Mouse (Mus musculus) ES-Bruce4 (cell line): ENCODE measurements around the gene Gnptab. TPM values are rescaled to one million over a fixed set of nuclear protein-coding genes. Genes with fewer than 3 reads are reported as not detected.

Experiments used
- H3K27ac ChIP-seq: 2 replicates; pipeline ENCODE4 v1.5.1; 2012; ENCODE audit warnings: low read length, inconsistent platforms; ENCODE audit not compliant: insufficient read depth
- H3K27me3 ChIP-seq: 2 replicates; pipeline ENCODE4 v1.6.1; 2012; ENCODE audit warnings: mild to moderate bottlenecking, low read length, inconsistent platforms; ENCODE audit not compliant: control insufficient read depth, poor library complexity, insufficient read depth, severe bottlenecking
- H3K36me3 ChIP-seq: 2 replicates; pipeline ENCODE4 v1.6.1; 2012; ENCODE audit warnings: inconsistent platforms, mild to moderate bottlenecking, low read length, moderate library complexity; ENCODE audit not compliant: control insufficient read depth, poor library complexity, insufficient read depth, severe bottlenecking
- H3K4me1 ChIP-seq: one replicate; pipeline ENCODE4 v1.8.1; 2011; ENCODE audit warnings: low read length; ENCODE audit not compliant: control insufficient read depth, insufficient read depth
- H3K4me3 ChIP-seq: 2 replicates; pipeline ENCODE4 v1.5.1; 2011; ENCODE audit warnings: low read depth, mild to moderate bottlenecking, low read length
- H3K9ac ChIP-seq: 2 replicates; pipeline ENCODE4 v1.6.1; 2012; ENCODE audit warnings: low read depth, mild to moderate bottlenecking, inconsistent platforms; ENCODE audit not compliant: poor library complexity, severe bottlenecking
- H3K9me3 ChIP-seq: replicated peaks from 2 replicates; pipeline ENCODE4 v1.6.1; 2012; ENCODE audit warnings: mild to moderate bottlenecking, low read length, inconsistent platforms; ENCODE audit not compliant: control insufficient read depth, poor library complexity, insufficient read depth, severe bottlenecking
- CTCF ChIP-seq: IDR thresholded peaks from one replicate; pipeline ENCODE4 v1.8.1; 2011; ENCODE audit warnings: low read depth, low read length
- EP300 ChIP-seq: IDR thresholded peaks from 2 replicates; pipeline ENCODE4 v1.6.1; 2011; ENCODE audit warnings: low read depth, low read length; ENCODE audit not compliant: insufficient read depth
- POLR2A ChIP-seq: IDR thresholded peaks from one replicate; pipeline ENCODE4 v1.8.1; 2011; ENCODE audit warnings: low read length; ENCODE audit not compliant: insufficient read depth
- polyA plus RNA-seq: library from polyadenylated mRNA; stranded (reverse); fragments of >200 nt; gene quantifications from 2 replicates; pipeline ENCODE4 v1.2.4, GENCODE M21; 2011; ENCODE audit warnings: low read depth; ENCODE audit not compliant: missing spikeins, insufficient read depth, insufficient read length

The Gnptab gene
- polyA plus RNA-seq, 1 experiment: 21.2 TPM

DNA sequence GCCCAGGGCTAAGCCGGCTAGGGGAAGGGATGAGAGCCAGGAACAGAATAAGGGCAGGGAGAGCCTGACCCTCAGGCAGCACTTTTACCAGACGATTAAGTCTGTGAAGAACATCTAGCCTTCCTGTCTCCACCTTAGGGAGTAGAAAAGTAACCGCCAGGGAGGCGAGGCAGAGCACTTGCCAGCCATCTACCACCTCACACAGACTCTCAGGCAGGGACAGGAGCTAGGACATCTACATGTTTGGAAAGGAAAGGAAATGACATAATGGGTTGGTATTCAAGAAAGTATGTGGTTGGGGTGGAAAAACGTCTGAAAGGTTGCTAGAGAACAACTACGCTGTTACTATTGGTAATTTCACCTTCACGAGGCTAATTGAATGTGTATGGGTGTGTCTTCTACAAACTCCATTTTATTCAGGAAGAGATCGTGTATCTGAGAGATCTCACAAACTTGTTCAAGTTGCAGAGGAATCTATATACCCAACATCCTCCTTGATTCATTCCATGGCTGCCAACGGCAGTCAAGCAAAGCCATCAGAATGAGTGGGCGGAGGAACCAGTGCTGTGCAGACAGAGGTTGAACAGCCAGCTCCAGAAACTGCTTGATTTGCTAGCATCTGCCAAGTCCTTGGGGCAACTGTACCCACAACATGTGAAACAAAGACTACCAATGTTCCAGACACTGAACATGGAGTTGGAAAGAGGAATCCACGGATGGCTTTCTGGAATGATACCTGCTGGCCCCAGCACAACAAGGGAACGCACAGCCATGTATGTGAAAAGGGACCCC, 32.3 kb upstream of the Gnptab start:
- Histone ChIP-seq H3K9me3 (no peaks in the 10 kb centered on the region), H3K4me1 (no peaks in the 10 kb centered on the region), H3K27ac (no peak overlapping the region), H3K9ac (no peak overlapping the region), H3K4me3 (no peak overlapping the region), H3K27me3 (no peaks in the 10 kb centered on the region), H3K36me3 (no peaks in the 10 kb centered on the region)
- TF ChIP-seq EP300 (no peak), POLR2A (no peak), CTCF (no peak)

DNA sequence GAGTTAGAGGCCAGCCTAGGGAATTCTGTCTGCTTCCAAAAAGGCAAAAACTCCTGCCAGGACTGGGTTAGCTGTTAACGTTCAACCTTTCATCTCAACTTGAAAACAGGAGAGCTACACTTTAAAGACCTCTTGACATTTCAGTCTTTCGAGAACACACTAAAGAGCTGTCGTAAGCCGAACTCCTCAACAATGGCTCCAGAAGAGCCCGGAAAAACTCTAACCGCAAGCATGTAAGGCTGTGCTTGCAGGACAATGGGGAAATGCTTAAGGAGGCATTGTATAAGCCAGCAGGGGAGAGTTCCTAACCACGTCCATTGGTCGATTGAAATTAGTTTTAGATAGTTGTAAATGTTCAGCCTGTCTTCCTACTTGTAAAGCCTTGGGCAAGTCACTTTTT, 29.1 kb upstream of the Gnptab start:
- Histone ChIP-seq H3K36me3 (no peaks in the 10 kb centered on the region), H3K9ac (no peak overlapping the region), H3K27me3 (no peaks in the 10 kb centered on the region), H3K4me3 (no peak overlapping the region), H3K27ac (no peak overlapping the region), H3K4me1 (no peaks in the 10 kb centered on the region), H3K9me3 (no peaks in the 10 kb centered on the region)
- TF ChIP-seq CTCF (no peak), POLR2A (no peak), EP300 (no peak)

DNA sequence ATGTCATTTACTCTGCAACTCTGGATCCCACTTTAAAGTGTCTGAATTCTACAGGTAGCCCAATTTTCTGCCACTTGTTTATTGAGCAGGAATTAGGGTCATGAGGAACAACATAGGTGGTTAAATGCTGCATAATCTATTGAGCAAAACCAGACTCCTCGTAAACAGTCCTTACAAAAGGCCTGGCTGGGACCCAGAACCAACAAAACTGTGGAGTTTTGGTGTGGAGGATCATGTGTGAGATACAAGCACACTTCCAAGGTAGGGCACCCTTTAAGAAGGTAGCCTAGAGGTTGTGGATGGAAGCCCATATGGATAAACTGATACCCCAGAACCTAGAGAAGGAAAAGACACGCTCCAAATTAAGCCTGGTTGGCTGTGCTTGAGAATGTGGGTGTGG, 28.2 kb upstream of the Gnptab start:
- Histone ChIP-seq H3K27me3 (no peaks in the 10 kb centered on the region), H3K9ac (no peak overlapping the region), H3K27ac (no peak overlapping the region), H3K4me1 (no peaks in the 10 kb centered on the region), H3K9me3 (no peaks in the 10 kb centered on the region), H3K4me3 (no peak overlapping the region), H3K36me3 (no peaks in the 10 kb centered on the region)
- TF ChIP-seq CTCF (no peak), EP300 (no peak), POLR2A (no peak)

DNA sequence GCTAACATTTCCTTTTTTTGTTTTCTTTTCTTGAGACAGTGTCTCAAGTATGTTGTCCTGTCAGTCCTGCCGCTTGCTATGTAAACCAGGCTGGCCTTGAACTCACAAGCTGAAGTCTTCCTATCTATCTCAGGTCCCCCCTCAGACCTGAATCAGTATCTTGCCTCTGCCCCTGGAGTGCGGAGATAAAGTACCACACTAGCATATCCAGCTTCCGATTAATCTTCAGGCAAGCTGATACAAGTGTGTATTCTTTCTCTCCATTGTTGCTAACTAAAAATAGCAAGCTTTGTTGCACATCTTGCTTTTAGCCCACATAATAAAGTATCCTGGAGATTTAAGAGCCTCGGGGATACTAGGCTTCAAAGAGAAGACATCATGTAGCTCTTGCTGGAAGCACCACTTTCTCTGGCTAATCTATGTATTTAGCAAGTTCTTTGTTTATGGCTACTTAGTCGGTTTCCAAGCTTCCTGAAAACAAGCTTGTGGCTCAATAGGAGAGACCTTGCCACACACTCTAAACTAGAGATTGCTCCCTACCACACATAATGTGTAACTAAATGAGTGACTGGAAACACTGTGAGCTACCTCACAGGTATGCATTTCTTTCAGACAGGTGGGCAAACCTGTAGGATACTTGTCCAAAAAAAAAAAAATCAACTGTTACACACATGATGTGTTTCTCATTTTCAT, 27.4 kb upstream of the Gnptab start:
- TF ChIP-seq EP300 (no peak), POLR2A (no peak), CTCF (no peak)
- no peaks in the 10 kb centered on the region for H3K4me1 ChIP-seq
- H3K27ac ChIP-seq: no peak overlapping the region
- H3K9ac ChIP-seq: no peak overlapping the region
- H3K36me3 ChIP-seq: no peaks in the 10 kb centered on the region
- no peaks in the 10 kb centered on the region for H3K27me3 ChIP-seq
- H3K4me3 ChIP-seq: no peak overlapping the region
- H3K9me3 ChIP-seq: no peaks in the 10 kb centered on the region

DNA sequence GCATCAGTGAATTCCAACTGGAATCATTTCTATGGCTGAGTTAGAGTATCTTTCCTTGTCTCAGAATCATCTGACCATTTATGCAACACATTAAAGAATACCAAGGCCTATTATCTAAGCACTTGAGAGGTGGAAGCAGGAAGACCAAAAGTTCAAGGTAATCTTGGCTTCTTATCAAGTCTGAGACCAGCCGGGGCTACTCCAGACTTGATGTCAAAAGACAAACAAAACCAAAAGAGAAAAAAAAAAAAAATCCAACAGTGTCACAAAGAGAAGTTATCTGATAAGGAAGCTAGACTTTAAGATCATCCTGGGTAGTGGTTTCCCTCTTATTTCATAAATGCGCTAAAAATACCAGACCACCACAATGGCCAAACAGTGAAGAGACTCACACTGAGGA, 26.4 kb upstream of the Gnptab start:
- H3K4me1 ChIP-seq: no peaks in the 10 kb centered on the region
- TF ChIP-seq EP300 (no peak), CTCF (no peak), POLR2A (no peak)
- no peaks in the 10 kb centered on the region for H3K36me3 ChIP-seq
- no peak overlapping the region for H3K27ac ChIP-seq
- H3K9ac ChIP-seq: no peak overlapping the region
- H3K27me3 ChIP-seq: no peaks in the 10 kb centered on the region
- H3K4me3 ChIP-seq: no peak overlapping the region
- H3K9me3 ChIP-seq: no peaks in the 10 kb centered on the region

DNA sequence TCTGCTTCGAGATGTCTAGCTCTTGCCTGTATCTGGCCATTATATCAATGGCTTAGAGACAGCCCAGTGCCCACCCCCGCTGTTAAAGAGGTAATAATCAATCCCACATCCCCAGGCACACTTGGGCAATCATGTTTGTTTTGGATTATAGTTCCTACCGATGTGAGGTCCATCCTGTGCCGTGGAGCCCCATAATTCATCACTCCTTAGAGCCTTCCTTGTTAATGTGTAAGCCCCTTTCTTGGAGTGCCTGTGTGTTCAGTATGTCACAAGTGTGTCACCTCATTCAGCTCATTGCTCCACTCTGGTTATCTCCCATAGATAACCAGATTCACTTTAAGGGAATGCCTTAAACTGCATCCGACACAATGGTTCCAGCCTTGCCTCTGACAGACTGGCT, 24.3 kb upstream of the Gnptab start:
- Histone ChIP-seq H3K27ac (no peak overlapping the region), H3K4me3 (no peak overlapping the region), H3K9ac (no peak overlapping the region), H3K9me3 (no peaks in the 10 kb centered on the region), H3K4me1 (no peaks in the 10 kb centered on the region), H3K27me3 (0 out of 2 replicates have a peak, but pooled peaks cover 2% of the 10 kb centered on the region), H3K36me3 (no peaks in the 10 kb centered on the region)
- no peak for TF ChIP-seq EP300
- TF ChIP-seq POLR2A: no peak
- TF ChIP-seq CTCF: no peak
